Mouse (Mus musculus) T-helper 1 cell (primary cell): Measurements from ENCODE around the gene Kbtbd13.

Experiments used
- in situ Hi-C: fragments of 300-600 bp; cut with MboI, MseI; formaldehyde crosslinking; loops from one replicate; pipeline ENCODE4 v1.15.1; 2025; ENCODE audit warnings: high pct_unique_total_duplicates

Kbtbd13 gene

GRCm38 (mm10) chr9:65391613-65391964, at the start of gene Kbtbd13:
TSS of gene Kbtbd13 (minus strand) at chr9:65391652.
- in situ Hi-C loops: loop anchor here (5.0 kb wide), 1 partner anchor 41 kb away; no protein-coding TSS in a partner anchor

- in situ Hi-C loops: no loop called here
These were observed 44.3 kb upstream of the Kbtbd13 start, which contains the start of gene Mtfmt for GRCm38 (mm10) chr9:65435671-65436301. TSS of gene Mtfmt (plus strand) at chr9:65435782.

GRCm38 (mm10) chr9:65435211-65435610, 43.8 kb upstream of the Kbtbd13 start:
- in situ Hi-C loops: no loop called here

- in situ Hi-C loops: loop anchor here (5.0 kb wide), 1 partner anchor 42 kb away; the partner anchor contains the start of gene Kbtbd13
These were observed 42.7 kb upstream of the Kbtbd13 start for GRCm38 (mm10) chr9:65434140-65434539.

- in situ Hi-C loops: loop anchor here (5.0 kb wide), 1 partner anchor 40 kb away; the partner anchor contains the start of gene Kbtbd13
These were observed 40.8 kb upstream of the Kbtbd13 start for GRCm38 (mm10) chr9:65432236-65432635.

- in situ Hi-C loops: loop anchor here (5.0 kb wide), 1 partner anchor 39 kb away; the partner anchor contains the start of gene Kbtbd13
These were observed 39.5 kb upstream of the Kbtbd13 start for GRCm38 (mm10) chr9:65430921-65431320.

- in situ Hi-C loops: loop anchor here (5.0 kb wide), 1 partner anchor 38 kb away; the partner anchor contains the start of gene Kbtbd13
These were observed 38.9 kb upstream of the Kbtbd13 start for GRCm38 (mm10) chr9:65430401-65430800.

GRCm38 (mm10) chr9:65428003-65428402, 36.6 kb upstream of the Kbtbd13 start:
- in situ Hi-C loops: no loop called here

GRCm38 (mm10) chr9:65427511-65427910, 36.1 kb upstream of the Kbtbd13 start:
- in situ Hi-C loops: no loop called here

GRCm38 (mm10) chr9:65424393-65424792, 32.9 kb upstream of the Kbtbd13 start:
- in situ Hi-C loops: no loop called here

GRCm38 (mm10) chr9:65422760-65423501, 31.5 kb upstream of the Kbtbd13 start, which contains the start of gene Slc51b:
TSS of gene Slc51b (minus strand) at chr9:65422955.
- in situ Hi-C loops: no loop called here

GRCm38 (mm10) chr9:65419633-65420032, 28.2 kb upstream of the Kbtbd13 start:
- in situ Hi-C loops: no loop called here

- in situ Hi-C loops: no loop called here
These were observed 26.3 kb upstream of the Kbtbd13 start for GRCm38 (mm10) chr9:65417738-65418137.

GRCm38 (mm10) chr9:65411326-65411725, 19.9 kb upstream of the Kbtbd13 start:
- in situ Hi-C loops: no loop called here

- in situ Hi-C loops: no loop called here
These were observed 18.9 kb upstream of the Kbtbd13 start for GRCm38 (mm10) chr9:65410378-65410777.

- in situ Hi-C loops: no loop called here
These were observed 17.4 kb upstream of the Kbtbd13 start for GRCm38 (mm10) chr9:65408871-65409295.

GRCm38 (mm10) chr9:65407861-65408260, 16.4 kb upstream of the Kbtbd13 start:
- in situ Hi-C loops: no loop called here

GRCm38 (mm10) chr9:65407327-65407726, 15.9 kb upstream of the Kbtbd13 start:
- in situ Hi-C loops: no loop called here

- in situ Hi-C loops: no loop called here
These were observed 13.7 kb upstream of the Kbtbd13 start for GRCm38 (mm10) chr9:65405184-65405449.

GRCm38 (mm10) chr9:65404331-65405183, 13.1 kb upstream of the Kbtbd13 start:
- in situ Hi-C loops: no loop called here

GRCm38 (mm10) chr9:65399934-65400333, 8.5 kb upstream of the Kbtbd13 start:
- in situ Hi-C loops: no loop called here

- in situ Hi-C loops: no loop called here
These were observed 6.8 kb upstream of the Kbtbd13 start, which contains the start of gene Rasl12 for GRCm38 (mm10) chr9:65398279-65398678. TSS of gene Rasl12 (plus strand) at chr9:65398506.
